Mouse (Mus musculus) neural tube, embryonic 12.5 days (tissue): ENCODE data around the gene Atf6. TPM values are rescaled to one million over a fixed set of nuclear protein-coding genes. Genes with fewer than 3 reads are reported as not detected.

Experiments used
- ATAC-seq: fragments of 200-750 bp; cut with Nextera tagmentation; 2 replicates; pipeline ENCODE4 v1.8.0; 2017; ENCODE audit warnings: low read depth, mild to moderate bottlenecking, moderate TSS enrichment, moderate library complexity; ENCODE audit not compliant: low FRiP score
- H3K27ac ChIP-seq: fragments of 300-500 bp; sonication (generic); 2 replicates; pipeline ENCODE4 v1.5.1; 2016
- H3K27me3 ChIP-seq: fragments of 300-500 bp; sonication (generic); replicated peaks from 2 replicates; pipeline ENCODE4 v1.6.1; 2016; ENCODE audit warnings: mild to moderate bottlenecking
- H3K36me3 ChIP-seq: fragments of 300-500 bp; sonication (generic); 2 replicates; pipeline ENCODE4 v1.6.1; 2016; ENCODE audit warnings: mild to moderate bottlenecking
- H3K4me1 ChIP-seq: fragments of 300-500 bp; sonication (generic); 2 replicates; pipeline ENCODE4 v1.6.1; 2016
- H3K4me2 ChIP-seq: fragments of 300-500 bp; sonication (generic); replicated peaks from 2 replicates; pipeline ENCODE4 v1.6.1; 2016; ENCODE audit warnings: mild to moderate bottlenecking
- H3K4me3 ChIP-seq: fragments of 300-500 bp; sonication (generic); 2 replicates; pipeline ENCODE4 v1.5.1; 2016
- H3K9ac ChIP-seq: fragments of 300-500 bp; sonication (generic); 2 replicates; pipeline ENCODE4 v1.6.1; 2016; ENCODE audit warnings: mild to moderate bottlenecking
- H3K9me3 ChIP-seq: fragments of 300-500 bp; sonication (generic); 2 replicates; pipeline ENCODE4 v1.6.1; 2016; ENCODE audit warnings: mild to moderate bottlenecking
- WGBS: fragments of 180-500 bp; shearing (Covaris S2); methylation state at CpG from one replicate; pipeline ENCODE4 v1.1.7; 2016; 5-methylcytosine and 5-hydroxymethylcytosine counted together
- polyA plus RNA-seq: library from polyadenylated mRNA; unstranded; fragments of >200 nt; fragmentation: Nextera tagmentation; extraction: Ambion mirVana; gene quantifications from 2 replicates; pipeline ENCODE4 v1.2.1, GENCODE M21; 2016

Gene Atf6
- polyA plus RNA-seq, 1 experiment from 2014 or later: 10.2 TPM

GRCm38 (mm10) chr1:170697771-170698356 is 169.7 kb downstream of the Atf6 start:
- WGBS: 51% methylated on average over 7 of the region's 7 CpGs
- no peak for ATAC-seq

GRCm38 (mm10) chr1:170696996-170697395 is 170.6 kb downstream of the Atf6 start:
- H3K9ac ChIP-seq: no peak overlapping the region
- ATAC-seq: no peak
- H3K27me3 ChIP-seq: no peaks in the 10 kb centered on the region
- H3K4me2 ChIP-seq: no peak overlapping the region
- no peaks in the 10 kb centered on the region for H3K36me3 ChIP-seq
- no peak overlapping the region for H3K4me3 ChIP-seq
- no peak overlapping the region for H3K27ac ChIP-seq
- H3K4me1 ChIP-seq: peaks cover 7% of the 10 kb centered on the region; the same call in 1 of the 2 replicates
- no peaks in the 10 kb centered on the region for H3K9me3 ChIP-seq
- WGBS: 94% methylated on average over 8 of the region's 8 CpGs

More at GRCm38 (mm10) chr1:170697771-170698356, 169.7 kb downstream of the Atf6 start:
- H3K4me2 ChIP-seq: no peak overlapping the region
- no peaks in the 10 kb centered on the region for H3K36me3 ChIP-seq
- H3K27ac ChIP-seq: no peak overlapping the region
- H3K9ac ChIP-seq: no peak overlapping the region
- no peaks in the 10 kb centered on the region for H3K27me3 ChIP-seq
- peaks cover 7% of the 10 kb centered on the region; the same call in 1 of the 2 replicates for H3K4me1 ChIP-seq
- no peak overlapping the region for H3K4me3 ChIP-seq
- no peaks in the 10 kb centered on the region for H3K9me3 ChIP-seq

GRCm38 (mm10) chr1:170695326-170695725 is 172.2 kb downstream of the Atf6 start:
- Histone ChIP-seq H3K36me3 (no peaks in the 10 kb centered on the region), H3K9me3 (no peaks in the 10 kb centered on the region), H3K4me3 (no peak overlapping the region), H3K4me1 (peaks cover 7% of the 10 kb centered on the region; the same call in 1 of the 2 replicates), H3K9ac (no peak overlapping the region), H3K27ac (no peak overlapping the region), H3K4me2 (no peak overlapping the region), H3K27me3 (no peaks in the 10 kb centered on the region)
- ATAC-seq: no peak
- WGBS: 61% methylated on average over 6 of the region's 6 CpGs

GRCm38 (mm10) chr1:170694821-170695291 is 172.7 kb downstream of the Atf6 start:
- 68% methylated on average over 5 of the region's 5 CpGs for whole genome bisulfite sequencing
- no peaks in the 10 kb centered on the region for H3K9me3 ChIP-seq
- H3K4me2 ChIP-seq: no peak overlapping the region
- no peak overlapping the region for H3K27ac ChIP-seq
- no peak for ATAC-seq
- H3K4me1 ChIP-seq: peaks cover 7% of the 10 kb centered on the region; the same call in 1 of the 2 replicates
- H3K4me3 ChIP-seq: no peak overlapping the region
- H3K9ac ChIP-seq: no peak overlapping the region
- no peaks in the 10 kb centered on the region for H3K27me3 ChIP-seq
- H3K36me3 ChIP-seq: no peaks in the 10 kb centered on the region

GRCm38 (mm10) chr1:170691301-170691700 is 176.3 kb downstream of the Atf6 start:
- Histone ChIP-seq H3K4me1 (no peaks in the 10 kb centered on the region), H3K4me3 (no peak overlapping the region), H3K4me2 (no peak overlapping the region), H3K36me3 (no peaks in the 10 kb centered on the region), H3K9me3 (no peaks in the 10 kb centered on the region), H3K27ac (no peak overlapping the region), H3K9ac (no peak overlapping the region), H3K27me3 (no peaks in the 10 kb centered on the region)
- WGBS: 94% methylated on average over 5 of the region's 5 CpGs
- ATAC-seq: no peak

GRCm38 (mm10) chr1:170689773-170690172 is 177.8 kb downstream of the Atf6 start:
- no peak for ATAC-seq
- Histone ChIP-seq H3K36me3 (no peaks in the 10 kb centered on the region), H3K4me1 (no peaks in the 10 kb centered on the region), H3K9ac (no peak overlapping the region), H3K9me3 (no peaks in the 10 kb centered on the region), H3K4me2 (no peak overlapping the region), H3K27me3 (no peaks in the 10 kb centered on the region), H3K27ac (no peak overlapping the region), H3K4me3 (no peak overlapping the region)
- WGBS: 94% methylated on average over 8 of the region's 8 CpGs

- ATAC-seq: no peak
- no peak overlapping the region for H3K4me2 ChIP-seq
- no peak overlapping the region for H3K9ac ChIP-seq
- H3K4me3 ChIP-seq: no peak overlapping the region
- no peaks in the 10 kb centered on the region for H3K27me3 ChIP-seq
- WGBS: 83% methylated on average over 6 of the region's 6 CpGs
- H3K27ac ChIP-seq: no peak overlapping the region
- H3K9me3 ChIP-seq: no peaks in the 10 kb centered on the region
- peaks cover 12% of the 10 kb centered on the region; the same call in 1 of the 2 replicates for H3K36me3 ChIP-seq
- H3K4me1 ChIP-seq: no peaks in the 10 kb centered on the region
These were observed 183.7 kb downstream of the Atf6 start for GRCm38 (mm10) chr1:170683863-170684262.

- Histone ChIP-seq H3K4me3 (no peak overlapping the region), H3K9ac (no peak overlapping the region), H3K27ac (no peak overlapping the region), H3K9me3 (no peaks in the 10 kb centered on the region), H3K4me1 (no peaks in the 10 kb centered on the region), H3K4me2 (no peak overlapping the region), H3K27me3 (no peaks in the 10 kb centered on the region), H3K36me3 (peaks cover 12% of the 10 kb centered on the region; the same call in 1 of the 2 replicates)
- WGBS: 70% methylated on average over 2 of the region's 2 CpGs
- ATAC-seq: no peak; the same call in 1 of the 2 replicates
These were observed 187.9 kb downstream of the Atf6 start for GRCm38 (mm10) chr1:170679624-170680023.

GRCm38 (mm10) chr1:170678861-170679260 is 188.7 kb downstream of the Atf6 start:
- H3K27ac ChIP-seq: no peak overlapping the region
- no peaks in the 10 kb centered on the region for H3K4me1 ChIP-seq
- H3K36me3 ChIP-seq: peaks cover 12% of the 10 kb centered on the region; the same call in 1 of the 2 replicates
- no peak for ATAC-seq
- WGBS: 62% methylated on average over 4 of the region's 4 CpGs
- H3K9me3 ChIP-seq: no peaks in the 10 kb centered on the region
- no peak overlapping the region for H3K4me2 ChIP-seq
- H3K27me3 ChIP-seq: no peaks in the 10 kb centered on the region
- H3K4me3 ChIP-seq: no peak overlapping the region
- no peak overlapping the region for H3K9ac ChIP-seq

- H3K36me3 ChIP-seq: peaks cover 12% of the 10 kb centered on the region; the same call in 1 of the 2 replicates
- H3K9ac ChIP-seq: no peak overlapping the region
- H3K27me3 ChIP-seq: no peaks in the 10 kb centered on the region
- 94% methylated on average over 4 of the region's 4 CpGs for WGBS
- ATAC-seq: no peak
- H3K9me3 ChIP-seq: no peaks in the 10 kb centered on the region
- no peak overlapping the region for H3K4me3 ChIP-seq
- no peak overlapping the region for H3K27ac ChIP-seq
- H3K4me1 ChIP-seq: no peaks in the 10 kb centered on the region
- H3K4me2 ChIP-seq: no peak overlapping the region
These were observed 189.9 kb downstream of the Atf6 start for GRCm38 (mm10) chr1:170677681-170678080.

GRCm38 (mm10) chr1:170674184-170674775 is 193.3 kb downstream of the Atf6 start:
- no peaks in the 10 kb centered on the region for H3K27me3 ChIP-seq
- no peak overlapping the region for H3K27ac ChIP-seq
- H3K36me3 ChIP-seq: peaks cover 6% of the 10 kb centered on the region
- H3K9ac ChIP-seq: no peak overlapping the region
- H3K9me3 ChIP-seq: no peaks in the 10 kb centered on the region
- 61% methylated on average over 9 of the region's 9 CpGs for WGBS
- no peak overlapping the region for H3K4me2 ChIP-seq
- H3K4me1 ChIP-seq: no peaks in the 10 kb centered on the region
- no peak for ATAC-seq
- no peak overlapping the region for H3K4me3 ChIP-seq

GRCm38 (mm10) chr1:170665200-170665599 is 202.4 kb downstream of the Atf6 start:
- no peaks in the 10 kb centered on the region for H3K9me3 ChIP-seq
- peaks cover 23% of the 10 kb centered on the region for H3K36me3 ChIP-seq
- H3K9ac ChIP-seq: no peak overlapping the region
- H3K4me2 ChIP-seq: no peak overlapping the region
- no peaks in the 10 kb centered on the region for H3K4me1 ChIP-seq
- H3K4me3 ChIP-seq: no peak overlapping the region
- WGBS: 85% methylated on average over 7 of the region's 7 CpGs
- no peaks in the 10 kb centered on the region for H3K27me3 ChIP-seq
- ATAC-seq: no peak
- no peak overlapping the region for H3K27ac ChIP-seq
